Mouse (Mus musculus): ENCODE measurements at regions not wholly inside any gene's neighbourhood (a gene's known extent, or its start where the extent isn't known, plus 50 kb on each side); places are given as distances from the start of the nearest gene placed in this dataset.
A peak's percentile ranks its signal among the peaks of the same experiment; 100 is the strongest.
"Not testable (repeated sequence)": the region's sequence is repeated elsewhere in the genome, so short reads cannot be mapped to it uniquely, and the experiment has no call there.

DNA sequence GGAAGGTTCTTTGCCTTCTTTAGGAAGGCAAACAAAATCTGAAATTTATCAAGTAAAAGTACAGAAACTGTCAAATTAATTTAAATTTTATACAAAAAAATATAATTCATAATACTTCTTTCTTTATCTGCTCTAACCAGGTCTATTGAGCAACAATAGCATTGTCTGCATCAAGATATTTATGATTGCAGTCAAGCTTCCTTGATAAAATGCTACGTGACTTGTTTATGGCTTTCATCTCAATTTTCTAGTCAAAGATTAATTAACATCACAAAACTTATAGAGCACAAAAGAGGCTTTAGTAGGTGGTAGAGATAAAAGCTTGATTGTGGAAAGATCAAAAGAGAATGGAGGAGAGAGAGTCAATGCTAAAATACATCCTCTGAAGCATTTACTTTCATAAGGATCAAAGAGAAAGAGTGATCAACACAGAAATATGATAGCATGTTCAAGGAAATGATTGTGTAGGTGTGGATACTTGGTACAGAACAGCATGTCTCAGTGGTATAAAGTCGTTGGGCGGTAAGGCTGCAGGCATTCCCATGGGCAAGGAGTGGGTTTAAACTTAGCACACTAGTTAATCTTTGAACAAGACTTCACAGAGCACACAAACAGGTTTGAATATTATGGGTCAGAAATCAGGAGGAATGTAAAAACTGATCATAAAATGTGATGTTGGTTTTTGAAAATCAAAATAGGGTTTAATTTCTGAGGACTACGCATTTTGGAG is 164.3 kb upstream of the Speer4f2 start:
- DNase-seq (ENCODE audit: low spot score), result no peak

DNA sequence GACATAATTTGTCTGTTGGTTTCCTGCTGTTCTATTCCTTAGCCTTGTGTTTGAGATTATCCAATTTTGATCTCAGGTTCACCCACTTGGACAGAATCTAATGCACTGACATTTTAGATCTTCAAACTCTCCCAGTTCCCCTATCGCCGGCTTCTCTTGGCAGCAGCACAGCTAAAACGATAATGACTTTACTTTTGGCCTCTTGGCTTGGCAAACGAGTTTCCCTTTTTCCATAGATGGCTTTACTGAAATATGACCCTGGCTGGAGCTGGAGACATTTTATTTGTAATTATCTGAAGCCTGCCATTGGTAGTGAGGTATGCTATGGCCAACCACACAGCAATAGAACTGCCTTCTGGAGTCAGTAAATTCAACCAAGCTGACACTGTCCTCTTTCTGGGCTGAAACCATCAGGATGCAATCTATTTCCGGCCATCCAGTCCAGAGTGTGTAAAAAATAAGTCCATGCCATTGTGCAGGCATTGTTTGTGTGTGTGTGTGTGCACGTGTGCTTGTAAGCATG is 162.2 kb upstream of the Speer4f2 start:
- no peak for DNase-seq (ENCODE audit: low spot score)

DNA sequence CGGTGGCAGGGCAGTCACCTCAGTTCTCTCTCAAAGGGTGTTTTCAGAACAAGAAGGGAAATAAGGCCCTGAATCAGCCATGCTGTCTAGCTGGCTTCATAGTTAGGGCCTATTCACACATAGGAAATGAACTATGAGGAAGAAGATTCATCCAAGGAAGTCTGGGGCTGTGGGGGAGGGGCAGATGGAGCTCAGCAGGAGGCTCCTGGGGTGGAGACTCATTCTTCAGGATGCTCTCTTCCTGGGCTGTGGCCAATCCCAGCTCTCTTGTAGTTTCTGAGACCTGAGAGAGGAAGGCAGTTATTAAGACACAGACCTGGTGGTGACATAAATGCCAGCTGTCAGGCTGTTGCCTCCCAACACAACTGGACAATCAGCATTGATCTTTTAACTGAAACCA is 149.4 kb upstream of the Speer4f2 start:
- not testable (repeated sequence) for DNase-seq (ENCODE audit: low spot score)

DNA sequence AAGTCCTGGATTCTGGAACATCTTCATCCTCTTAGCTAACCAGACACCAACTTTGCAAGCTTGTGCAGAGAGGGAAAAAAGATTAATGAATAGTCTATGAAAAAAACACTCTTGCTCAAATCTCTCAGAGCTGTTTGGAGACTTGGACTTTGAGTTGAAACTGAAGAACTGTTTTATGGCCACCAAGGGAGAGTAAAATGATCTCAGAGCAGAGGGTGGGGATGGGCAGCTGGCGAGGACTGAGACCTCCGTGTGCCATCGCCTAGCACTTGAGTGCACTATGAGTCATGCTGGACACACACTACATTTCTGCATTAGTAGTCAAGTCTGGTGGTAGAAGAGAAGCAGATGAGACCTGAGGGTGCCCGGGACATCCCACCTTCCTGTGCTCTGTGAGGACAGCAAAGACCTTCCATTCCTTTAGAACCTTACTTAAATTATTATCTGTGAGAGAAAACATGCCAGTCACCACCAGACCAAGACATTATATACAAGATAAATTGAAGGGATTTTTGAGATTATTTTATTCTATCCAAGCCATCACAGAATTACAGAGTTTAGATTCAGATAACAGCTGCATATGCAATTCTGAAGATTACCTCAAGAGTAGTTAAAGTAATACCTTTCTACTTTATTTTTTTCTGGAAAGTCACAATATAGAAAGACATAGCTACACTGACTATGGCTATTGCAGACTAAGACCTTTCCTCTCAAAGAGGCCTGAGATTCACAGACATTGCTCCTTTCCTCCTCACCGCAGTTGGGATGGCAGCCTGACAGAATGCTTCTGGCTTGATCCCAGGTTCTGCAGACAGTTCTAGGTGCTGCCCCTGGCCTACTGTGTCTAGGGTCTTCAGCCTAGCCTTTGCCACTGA is 125.0 kb upstream of the Speer4f2 start:
- no peak for DNase-seq (ENCODE audit: low spot score)

DNA sequence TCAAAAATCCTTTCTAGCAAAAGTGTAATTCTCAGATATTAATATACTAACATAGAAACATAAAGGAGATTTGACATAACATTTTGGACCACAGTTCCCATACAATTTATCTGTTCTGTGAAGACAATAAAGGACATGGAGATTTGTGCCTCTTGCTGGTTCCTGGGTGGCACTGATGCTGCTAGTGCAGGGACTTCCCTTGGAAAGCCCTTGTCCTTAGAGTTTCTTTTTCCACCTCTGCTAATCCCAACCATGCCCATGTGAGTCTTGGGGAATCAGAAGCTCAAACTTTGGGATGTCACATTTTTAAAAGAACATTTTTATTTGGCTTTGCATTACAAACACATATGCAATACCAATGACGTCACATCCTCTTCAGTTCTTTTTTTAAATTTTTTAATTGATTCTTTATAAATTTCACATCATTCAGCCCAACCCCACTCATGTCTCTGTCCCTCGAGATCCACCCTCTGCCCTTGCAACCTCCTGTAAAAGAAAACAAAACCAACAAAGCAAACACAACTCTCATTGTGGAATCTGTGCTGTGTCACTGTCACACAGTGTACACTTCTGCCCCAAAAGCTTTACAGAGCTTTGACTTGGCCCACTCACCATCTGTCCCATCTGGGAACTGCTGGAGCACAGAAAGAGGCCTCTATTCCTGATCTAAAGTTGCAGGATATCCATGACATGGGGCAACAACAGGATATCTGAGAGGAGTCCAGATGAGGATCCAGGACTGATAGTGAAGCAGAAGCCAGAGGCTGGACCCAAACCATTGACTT is 112.2 kb upstream of the Speer4f2 start:
- DNase-seq (ENCODE audit: low spot score), result no peak

DNA sequence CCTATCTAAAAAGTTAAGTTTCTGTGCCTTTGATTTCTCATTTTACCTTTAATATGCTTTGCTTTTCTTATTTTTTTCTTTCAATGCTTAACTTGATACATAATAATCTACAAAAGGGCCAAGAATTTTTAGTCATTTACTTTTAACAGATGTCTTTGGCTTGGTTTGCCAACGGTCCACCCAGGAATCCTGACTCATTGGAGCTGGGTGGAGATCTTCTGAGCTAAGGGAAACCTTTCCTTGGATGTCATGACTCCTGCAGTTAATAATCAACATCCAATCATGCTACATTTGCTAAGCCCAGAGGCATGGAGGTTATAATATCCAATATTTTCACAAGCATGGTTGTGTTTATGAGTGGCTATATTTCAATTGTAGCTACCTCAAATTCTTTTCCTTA is 110.9 kb upstream of the Speer4f2 start:
- DNase-seq (ENCODE audit: low spot score), result no peak

DNA sequence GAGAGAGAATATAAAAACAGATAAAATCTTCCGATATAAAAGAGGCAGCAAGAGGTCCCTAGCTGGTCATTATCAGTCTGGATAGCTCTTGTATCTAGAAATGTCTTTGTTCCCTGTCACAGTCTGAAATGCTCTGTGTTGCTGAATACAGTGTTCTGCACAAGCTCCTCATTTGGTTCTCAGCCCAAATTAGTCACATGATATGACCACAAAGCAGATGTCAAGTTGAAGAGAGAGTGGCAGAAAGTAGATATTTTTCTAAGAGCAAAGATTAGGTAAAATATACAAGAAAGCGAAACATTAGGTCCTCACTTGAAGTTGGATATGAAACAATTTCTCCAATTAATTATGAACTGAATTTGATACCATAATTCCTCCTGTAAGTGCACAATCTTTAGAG is 101.8 kb upstream of the Speer4f2 start:
- no peak for DNase-seq (ENCODE audit: low spot score)

DNA sequence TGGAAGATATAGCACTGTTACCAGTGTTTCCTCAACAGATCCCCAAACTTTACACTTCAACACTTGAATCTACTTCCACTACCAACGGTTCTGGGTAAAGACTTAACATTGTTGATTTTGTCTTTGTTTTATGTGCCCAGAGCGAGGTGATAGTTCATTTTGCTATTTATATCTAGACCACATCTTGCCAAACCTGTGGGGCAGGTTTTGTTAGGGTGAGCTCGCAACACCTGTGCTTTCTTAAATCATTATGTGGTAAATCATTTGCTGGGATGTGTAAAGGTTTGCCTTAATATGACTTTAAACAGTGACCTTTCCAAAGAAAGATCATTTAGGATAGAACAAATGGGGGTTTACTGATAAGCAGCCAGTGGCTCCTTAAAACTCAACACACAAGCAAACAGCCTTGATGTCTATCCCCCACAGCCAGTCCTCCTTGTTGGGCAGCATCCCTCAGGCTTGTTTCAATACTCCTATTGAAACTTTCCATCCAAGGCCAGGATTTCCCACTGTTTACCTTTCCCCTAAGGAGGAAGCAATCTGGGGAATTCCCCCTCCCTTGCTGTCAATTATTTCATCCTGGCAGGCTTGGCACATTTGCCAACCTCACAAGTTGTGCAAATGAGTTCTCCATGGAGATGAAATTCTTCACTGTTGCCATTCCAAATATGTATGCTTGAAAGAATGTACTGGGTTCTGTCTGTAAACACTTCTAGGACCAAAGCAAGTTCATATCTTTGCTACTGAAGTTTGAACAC is 101.1 kb upstream of the Speer4f2 start:
- DNase-seq (ENCODE audit: low spot score), result no peak

DNA sequence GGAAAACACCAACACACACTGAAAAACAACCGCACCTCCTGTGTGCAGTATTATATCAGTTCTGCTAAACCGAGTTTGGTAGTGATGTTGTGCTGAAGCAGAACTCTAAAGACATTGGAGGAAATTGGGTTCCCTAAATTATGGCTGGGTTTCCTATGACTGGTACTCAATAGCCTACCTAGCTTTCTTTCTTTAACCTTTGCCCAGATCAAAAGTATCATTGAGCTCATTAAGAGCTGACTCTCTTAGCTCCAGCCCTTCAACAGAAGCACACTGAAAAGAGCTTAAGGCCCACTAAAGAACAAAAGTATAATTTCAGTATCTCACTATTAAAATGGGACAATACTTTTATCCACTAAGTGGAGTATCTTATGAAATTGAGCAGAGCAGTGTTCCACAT is 97.6 kb upstream of the Speer4f2 start:
- no peak for DNase-seq (ENCODE audit: low spot score)

DNA sequence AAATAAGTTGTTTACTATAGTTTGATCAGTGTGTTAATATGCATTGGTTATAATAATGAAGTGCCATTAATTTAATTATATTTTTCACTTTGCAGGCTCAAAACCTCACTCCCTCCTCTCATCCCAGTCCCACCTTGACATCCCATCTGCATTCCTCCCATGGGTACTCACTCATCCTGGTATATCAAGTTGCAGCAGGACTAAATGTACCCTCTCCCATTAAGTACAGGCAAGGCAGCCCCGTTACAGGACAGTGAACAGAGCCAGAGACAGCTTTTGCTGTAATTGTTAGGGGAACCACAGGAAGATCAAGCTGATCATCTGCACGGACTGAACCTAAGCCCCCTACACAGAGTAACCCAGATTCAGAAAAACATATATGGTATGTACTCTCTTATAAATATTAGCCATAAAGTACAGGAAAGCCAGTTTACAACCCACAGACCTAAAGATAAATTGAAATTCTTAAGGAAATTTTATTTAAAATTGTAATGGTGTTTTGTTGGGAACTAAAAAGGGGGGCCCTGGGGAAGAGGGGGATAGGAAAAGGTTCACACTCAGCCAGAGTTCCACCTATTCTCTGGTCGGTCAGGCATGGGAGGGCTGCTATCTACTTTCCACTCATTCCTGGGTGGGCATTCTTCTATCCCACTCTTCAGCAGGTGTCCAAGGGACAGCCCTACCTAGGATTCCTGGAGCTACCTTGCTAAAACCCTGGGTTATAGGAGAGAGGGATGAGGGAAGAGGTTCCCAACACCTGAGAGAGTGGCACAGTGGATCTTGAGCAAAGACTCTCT is 96.0 kb upstream of the Speer4f2 start:
- DNase-seq (ENCODE audit: low spot score), result no peak

DNA sequence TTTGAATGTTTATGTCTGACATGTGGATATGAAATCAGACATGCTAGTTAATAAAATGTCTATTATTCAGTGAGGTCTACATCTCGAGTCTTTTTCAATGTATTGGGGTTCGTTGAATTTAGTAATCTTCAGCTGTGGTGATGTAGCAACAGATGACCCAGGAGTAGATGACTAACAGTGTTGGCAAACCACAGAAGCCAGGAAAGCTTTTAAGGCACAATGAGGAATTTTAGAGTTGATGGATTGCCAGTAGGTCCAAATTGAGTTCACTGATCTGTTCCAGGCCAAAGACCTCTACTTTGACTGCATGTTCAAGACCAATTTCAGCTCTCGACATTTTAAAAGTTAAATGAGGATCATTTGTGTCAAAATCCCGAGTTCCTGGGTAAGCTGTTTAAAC is 92.8 kb upstream of the Speer4f2 start:
- no peak for DNase-seq (ENCODE audit: low spot score)

DNA sequence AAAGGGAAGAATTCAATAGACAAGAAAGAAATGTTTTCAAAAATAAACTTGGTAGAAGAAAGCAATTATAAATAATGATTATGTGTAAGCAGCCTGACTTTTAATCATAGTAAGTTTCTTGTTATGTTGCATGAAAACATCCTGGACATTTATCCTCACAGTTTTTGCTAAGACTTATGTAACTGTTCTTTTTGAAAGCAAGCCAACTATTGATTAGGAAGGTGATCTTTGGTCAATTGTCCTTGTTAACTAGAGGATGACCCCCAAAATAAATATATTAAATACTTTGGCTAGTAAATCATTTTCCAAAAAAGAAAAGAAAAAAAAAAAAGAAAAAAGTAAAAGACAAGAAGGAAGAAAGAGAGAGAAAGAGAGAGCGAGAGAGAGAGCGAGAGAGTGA is 92.0 kb upstream of the Speer4f2 start:
- no peak for DNase-seq (ENCODE audit: low spot score)

DNA sequence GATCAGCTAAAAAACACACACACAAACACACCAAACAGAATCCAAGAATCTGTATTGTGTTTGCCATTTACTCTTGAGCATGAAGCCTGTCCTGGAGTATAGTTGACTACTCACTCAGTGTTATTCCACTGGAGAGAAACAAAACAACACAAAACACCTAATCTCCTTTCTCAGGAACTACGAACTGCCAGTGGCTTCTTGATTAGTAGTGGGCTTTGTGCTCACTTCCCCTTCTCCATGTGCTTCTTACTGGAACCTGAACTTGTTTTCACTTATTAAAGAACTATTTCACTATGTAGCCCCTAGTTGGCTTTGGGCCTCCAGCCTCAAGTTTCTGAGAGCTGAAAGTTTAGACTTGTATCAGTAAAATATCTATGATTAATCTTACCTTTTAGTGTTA is 84.0 kb upstream of the Speer4f2 start:
- DNase-seq (ENCODE audit: low spot score), result no peak

DNA sequence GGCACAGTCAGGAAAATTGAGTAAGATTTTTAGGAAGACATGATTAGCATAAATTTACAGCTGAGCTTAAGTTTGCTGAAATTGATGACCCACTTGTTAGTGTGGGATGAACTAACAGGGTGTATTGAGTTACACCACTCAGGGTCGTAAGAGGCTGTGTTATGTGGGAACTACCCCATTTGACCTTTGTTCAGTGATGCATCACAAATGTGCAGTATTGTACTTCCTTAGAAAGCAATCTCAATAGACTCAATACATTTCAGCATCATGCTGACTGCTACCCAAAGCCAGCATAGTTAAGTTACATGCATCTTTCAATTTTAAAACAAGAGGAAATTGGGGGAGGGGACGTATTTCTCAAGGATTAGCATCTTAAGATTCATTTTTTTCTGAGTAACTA is 80.4 kb upstream of the Speer4f2 start:
- DNase-seq (ENCODE audit: low spot score), result peak; percentile 69

DNA sequence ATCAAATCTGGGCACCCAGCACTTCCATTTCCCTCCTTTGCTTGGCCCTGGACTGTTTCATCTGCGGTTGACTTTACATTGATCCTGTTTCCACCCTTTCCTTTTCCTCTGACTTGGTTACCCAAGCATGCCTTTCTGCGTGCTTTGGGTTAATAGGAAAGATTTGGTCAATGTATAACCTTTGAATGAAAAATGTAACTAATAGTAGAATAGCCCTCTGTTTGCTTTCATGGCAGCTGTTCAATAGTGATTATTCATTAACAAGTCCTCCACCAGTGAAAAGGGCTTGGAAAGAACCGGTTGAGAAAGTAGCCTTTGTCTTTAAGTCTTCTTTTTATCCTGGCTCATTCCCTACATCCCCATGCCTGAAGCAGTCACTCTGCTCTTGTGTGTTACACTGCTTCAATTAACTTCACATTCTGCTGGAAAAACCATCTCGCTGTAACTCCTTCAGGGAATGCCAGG is 76.4 kb upstream of the Speer4f2 start:
- DNase-seq (ENCODE audit: low spot score), result no peak

DNA sequence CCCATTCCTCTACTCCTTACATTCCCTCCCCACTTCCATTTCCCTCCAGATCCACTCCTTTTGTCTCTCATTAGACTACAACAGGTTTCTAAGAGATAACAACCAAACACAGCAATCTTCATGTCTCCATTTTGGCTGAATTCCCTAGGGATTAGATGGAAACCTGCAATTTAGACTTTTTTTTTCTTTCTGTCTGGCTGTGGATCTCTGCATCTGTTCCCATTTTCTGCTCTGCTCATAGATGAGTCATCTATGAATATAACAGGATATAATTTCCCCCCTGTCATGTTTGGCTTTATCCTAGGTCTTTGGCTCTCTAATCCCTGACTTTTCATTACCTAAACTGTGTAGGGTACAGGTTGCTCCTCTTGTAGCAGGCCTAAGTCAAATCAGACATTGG is 73.1 kb upstream of the Speer4f2 start:
- no peak for DNase-seq (ENCODE audit: low spot score)

DNA sequence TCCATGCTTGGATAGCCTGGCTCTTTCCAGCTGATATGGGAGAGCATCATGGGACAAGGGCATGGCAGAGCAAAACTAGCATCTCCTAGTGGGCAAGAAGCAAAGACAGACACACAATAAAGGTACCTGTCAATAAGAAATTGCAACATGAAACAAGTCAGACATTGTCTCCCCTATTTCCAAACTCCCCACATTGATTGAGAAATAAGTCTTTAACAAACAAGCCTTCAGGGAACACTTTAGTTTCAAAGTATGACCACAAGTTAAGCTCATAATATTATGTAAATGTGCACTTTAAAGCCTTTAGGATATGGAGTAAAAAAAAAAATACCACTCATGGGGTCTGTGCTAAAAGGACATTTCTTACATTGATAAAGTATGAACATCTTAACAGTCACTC is 51.5 kb upstream of the Speer4f2 start:
- DNase-seq (ENCODE audit: low spot score), result no peak
